Mouse (Mus musculus): ENCODE data around the gene Kif19a. TPM values are rescaled to one million over a fixed set of nuclear protein-coding genes. Genes with fewer than 3 reads are reported as not detected.

Gene Kif19a
- polyA plus RNA-seq, 1 experiment from 2014 or later, result 0.29 TPM

DNA sequence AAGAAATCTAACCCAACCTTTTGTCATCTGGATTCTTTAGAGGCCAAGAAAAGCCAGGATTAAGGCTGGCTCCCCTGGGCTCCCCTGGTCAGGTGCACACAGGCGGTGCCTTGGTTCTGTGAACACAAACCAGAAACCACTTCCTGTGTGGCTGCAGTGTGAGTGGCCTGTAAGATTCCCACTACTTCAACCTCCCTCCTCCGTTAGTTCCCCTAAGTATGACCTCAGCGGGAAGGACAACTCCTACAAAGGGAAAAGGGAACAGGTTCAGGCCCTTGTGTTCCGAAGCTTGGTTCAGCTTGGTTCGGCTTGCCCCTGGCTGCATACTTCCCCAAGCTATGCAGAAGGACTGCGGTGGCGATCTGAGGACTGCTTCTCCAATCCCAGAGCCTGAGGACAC is 53.0 kb downstream of the Kif19a start:
- Histone ChIP-seq H3K4me2 (no peak overlapping the region), H3K9ac (no peak overlapping the region), H3K9me3 (ENCODE audit: low read depth, low read length) (no peaks in the 10 kb centered on the region), H3K36me3 (ENCODE audit: insufficient read depth) (no peaks in the 10 kb centered on the region), H3K27ac (ENCODE audit: low read depth) (no peak overlapping the region), H3K27me3 (ENCODE audit: insufficient read depth, low read length) (no peaks in the 10 kb centered on the region), H3K4me3 (ENCODE audit: low read depth, low read length) (no peak overlapping the region), H3K4me1 (ENCODE audit: insufficient read depth) (peaks cover 3% of the 10 kb centered on the region)
- DNase-seq (no peak), ATAC-seq (ENCODE audit: insufficient read depth) (no peak)
- 92% methylated on average over 7 of the region's 7 CpGs for WGBS
- no peak for TF ChIP-seq CTCF (IDR thresholded peaks at IDR 0.05; ENCODE audit: low read depth)

DNA sequence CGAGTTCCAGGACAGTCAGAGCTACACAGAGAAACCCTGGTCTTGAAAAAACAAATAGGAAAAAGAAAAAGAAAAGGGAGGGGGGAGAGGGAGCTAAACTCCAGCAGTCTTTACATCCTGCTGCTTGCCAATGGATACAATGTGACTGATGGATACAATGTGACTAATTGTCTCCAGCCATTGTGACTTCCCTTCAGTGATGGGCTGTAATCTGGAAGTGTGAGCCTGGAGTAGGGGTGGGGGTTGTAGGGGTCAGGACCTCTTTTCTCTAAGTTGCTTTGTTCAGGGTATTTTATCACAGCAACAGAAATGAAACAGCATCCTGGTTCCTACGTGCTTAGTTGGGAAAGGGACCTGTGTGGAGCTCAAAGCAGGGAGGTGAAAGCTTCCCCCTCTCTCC is 53.9 kb downstream of the Kif19a start:
- no peak overlapping the region for H3K4me2 ChIP-seq
- no peak overlapping the region for H3K9ac ChIP-seq
- 30% methylated on average over 2 of the region's 2 CpGs for WGBS
- no peak for TF ChIP-seq CTCF (IDR thresholded peaks at IDR 0.05; ENCODE audit: low read depth)
- peak overlapping the region; percentile 77; the same call in 1 of the 2 replicates for H3K27ac ChIP-seq (ENCODE audit: low read depth)
- ATAC-seq (ENCODE audit: insufficient read depth) (no peak), DNase-seq (no peak)
- no peaks in the 10 kb centered on the region for H3K36me3 ChIP-seq (ENCODE audit: insufficient read depth)
- H3K9me3 ChIP-seq (ENCODE audit: low read depth, low read length), result no peaks in the 10 kb centered on the region
- H3K4me3 ChIP-seq (ENCODE audit: low read depth, low read length), result no peak overlapping the region
- peaks cover 5% of the 10 kb centered on the region for H3K4me1 ChIP-seq (ENCODE audit: insufficient read depth)
- no peaks in the 10 kb centered on the region for H3K27me3 ChIP-seq (ENCODE audit: insufficient read depth, low read length)

DNA sequence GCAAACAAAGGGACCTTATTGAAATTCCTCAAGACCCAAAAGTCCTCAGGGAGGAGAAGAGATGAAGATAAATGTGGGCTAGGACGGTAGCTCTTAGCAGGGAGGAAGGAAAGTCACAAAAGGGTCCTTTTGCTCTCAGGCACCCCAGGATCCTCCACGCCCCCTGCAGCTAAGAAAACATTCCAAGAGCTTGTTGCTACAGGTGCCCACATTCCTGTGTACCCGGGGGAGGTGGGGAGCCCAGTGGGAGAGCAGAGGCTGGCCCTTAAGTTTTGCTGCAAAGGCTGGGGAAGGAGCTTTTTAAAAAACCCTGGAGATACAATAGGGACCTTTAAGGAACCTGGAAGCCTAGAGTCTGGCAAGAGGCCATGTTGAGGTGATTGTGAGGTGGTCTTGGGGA is 55.3 kb downstream of the Kif19a start:
- no peak for TF ChIP-seq CTCF (IDR thresholded peaks at IDR 0.05; ENCODE audit: low read depth)
- Histone ChIP-seq H3K4me3 (ENCODE audit: low read depth, low read length) (no peak overlapping the region), H3K4me1 (ENCODE audit: insufficient read depth) (peaks cover 5% of the 10 kb centered on the region), H3K9me3 (ENCODE audit: low read depth, low read length) (no peaks in the 10 kb centered on the region), H3K4me2 (no peak overlapping the region), H3K27ac (ENCODE audit: low read depth) (peak overlapping the region; percentile 77), H3K27me3 (ENCODE audit: insufficient read depth, low read length) (no peaks in the 10 kb centered on the region), H3K9ac (no peak overlapping the region), H3K36me3 (ENCODE audit: insufficient read depth) (no peaks in the 10 kb centered on the region)
- peak; percentile 41; the same call in 1 of the 2 replicates for ATAC-seq (ENCODE audit: insufficient read depth)
- DNase-seq, result peak; percentile 62
- 41% methylated on average over 3 of the region's 3 CpGs for WGBS

DNA sequence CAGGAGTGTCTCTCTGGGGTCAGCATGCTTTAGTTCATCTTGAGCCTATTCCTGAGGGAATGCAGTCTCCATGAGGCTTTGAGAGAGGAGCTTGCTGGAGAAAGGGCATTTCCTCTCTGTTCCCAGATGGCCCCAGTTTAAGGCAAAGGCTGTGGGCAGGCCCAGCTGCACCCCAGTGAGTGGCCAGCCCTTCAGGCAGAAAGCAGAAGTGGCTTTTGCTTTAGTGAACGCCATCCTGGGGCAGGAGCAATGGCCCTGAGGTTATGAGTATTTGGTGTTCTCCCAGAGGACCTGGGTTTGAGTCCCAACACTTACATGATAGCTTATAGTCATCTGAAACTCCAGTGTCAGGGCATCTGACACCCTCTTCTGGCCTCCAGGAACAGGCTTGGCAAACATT is 56.1 kb downstream of the Kif19a start:
- H3K9ac ChIP-seq, result no peak overlapping the region
- H3K4me1 ChIP-seq (ENCODE audit: insufficient read depth), result peaks cover 5% of the 10 kb centered on the region
- no peak for ATAC-seq (ENCODE audit: insufficient read depth)
- 56% methylated on average over 1 of the region's 1 CpGs for WGBS
- H3K4me3 ChIP-seq (ENCODE audit: low read depth, low read length), result no peak overlapping the region
- no peaks in the 10 kb centered on the region for H3K27me3 ChIP-seq (ENCODE audit: insufficient read depth, low read length)
- no peaks in the 10 kb centered on the region for H3K36me3 ChIP-seq (ENCODE audit: insufficient read depth)
- H3K4me2 ChIP-seq, result no peak overlapping the region
- DNase-seq, result no peak
- H3K9me3 ChIP-seq (ENCODE audit: low read depth, low read length), result no peaks in the 10 kb centered on the region
- peak overlapping the region; percentile 55; the same call in 1 of the 2 replicates for H3K27ac ChIP-seq (ENCODE audit: low read depth)
- no peak for TF ChIP-seq CTCF (IDR thresholded peaks at IDR 0.05; ENCODE audit: low read depth)

DNA sequence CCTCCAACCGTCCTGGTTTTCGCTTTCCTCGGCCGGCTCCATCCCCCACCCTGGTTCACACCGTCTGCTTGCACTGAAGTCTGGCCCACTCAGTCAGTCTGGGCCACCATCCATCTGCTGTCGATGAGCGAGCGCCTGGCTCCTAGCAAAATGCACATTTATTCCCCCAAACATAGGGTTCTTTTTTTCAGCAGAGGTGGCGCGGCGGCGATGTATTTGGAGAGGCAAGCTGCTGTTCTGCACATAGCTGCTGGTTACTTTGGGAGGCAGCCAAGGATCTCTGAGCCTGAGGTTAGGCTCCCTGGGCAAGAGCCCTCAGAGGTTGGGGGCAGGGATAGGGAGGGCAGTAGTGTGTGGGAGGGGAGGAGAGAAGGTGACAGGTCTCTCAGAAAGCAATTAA is 57.5 kb downstream of the Kif19a start:
- Histone ChIP-seq H3K9ac (no peak overlapping the region), H3K36me3 (ENCODE audit: insufficient read depth) (no peaks in the 10 kb centered on the region), H3K4me1 (ENCODE audit: insufficient read depth) (peaks cover 9% of the 10 kb centered on the region), H3K9me3 (ENCODE audit: low read depth, low read length) (no peaks in the 10 kb centered on the region), H3K4me3 (ENCODE audit: low read depth, low read length) (no peak overlapping the region), H3K4me2 (peak overlapping the region; percentile 36), H3K27ac (ENCODE audit: low read depth) (peak overlapping the region; percentile 68), H3K27me3 (ENCODE audit: insufficient read depth, low read length) (no peaks in the 10 kb centered on the region)
- DNase-seq, result peak; percentile 87
- no peak for TF ChIP-seq CTCF (IDR thresholded peaks at IDR 0.05; ENCODE audit: low read depth)
- 37% methylated on average over 12 of the region's 12 CpGs for WGBS
- ATAC-seq (ENCODE audit: insufficient read depth), result peak; percentile 80

DNA sequence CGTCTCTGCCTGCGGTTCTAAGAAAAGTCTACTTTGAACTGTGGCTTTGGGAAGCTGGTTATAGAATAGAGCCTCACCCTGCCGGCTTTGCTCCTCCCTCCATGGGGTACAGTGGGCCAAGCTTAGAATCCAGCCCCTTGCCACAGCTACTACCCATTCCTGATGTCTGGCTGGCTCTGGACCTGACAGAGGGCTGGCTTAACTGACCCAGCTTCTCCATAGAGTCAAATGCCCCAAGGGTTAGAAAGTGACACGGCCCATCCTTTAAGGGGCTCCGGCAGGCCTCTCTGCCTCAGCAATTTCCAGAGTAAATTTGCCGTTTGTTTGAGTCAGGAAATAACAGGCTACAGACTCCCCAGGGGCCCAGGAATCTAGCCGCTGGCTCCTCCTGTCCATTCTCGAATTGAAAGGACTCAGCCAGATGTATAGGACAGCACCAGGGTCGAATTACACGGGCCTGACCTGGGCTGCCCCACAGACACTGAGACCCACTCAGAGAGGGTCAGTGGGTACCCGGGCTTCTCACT is 58.1 kb downstream of the Kif19a start:
- 4% methylated on average over 11 of the region's 11 CpGs for WGBS
- Histone ChIP-seq H3K4me1 (ENCODE audit: insufficient read depth) (peaks cover 9% of the 10 kb centered on the region), H3K9me3 (ENCODE audit: low read depth, low read length) (no peaks in the 10 kb centered on the region), H3K27ac (ENCODE audit: low read depth) (peak overlapping the region; percentile 68), H3K9ac (no peak overlapping the region), H3K36me3 (ENCODE audit: insufficient read depth) (no peaks in the 10 kb centered on the region), H3K4me3 (ENCODE audit: low read depth, low read length) (no peak overlapping the region), H3K4me2 (peak overlapping the region; percentile 36; the same call in 1 of the 2 replicates), H3K27me3 (ENCODE audit: insufficient read depth, low read length) (no peaks in the 10 kb centered on the region)
- peak; percentile 32 for DNase-seq
- TF ChIP-seq CTCF (IDR thresholded peaks at IDR 0.05; ENCODE audit: low read depth), result no peak
- peak; percentile 43 for ATAC-seq (ENCODE audit: insufficient read depth)

DNA sequence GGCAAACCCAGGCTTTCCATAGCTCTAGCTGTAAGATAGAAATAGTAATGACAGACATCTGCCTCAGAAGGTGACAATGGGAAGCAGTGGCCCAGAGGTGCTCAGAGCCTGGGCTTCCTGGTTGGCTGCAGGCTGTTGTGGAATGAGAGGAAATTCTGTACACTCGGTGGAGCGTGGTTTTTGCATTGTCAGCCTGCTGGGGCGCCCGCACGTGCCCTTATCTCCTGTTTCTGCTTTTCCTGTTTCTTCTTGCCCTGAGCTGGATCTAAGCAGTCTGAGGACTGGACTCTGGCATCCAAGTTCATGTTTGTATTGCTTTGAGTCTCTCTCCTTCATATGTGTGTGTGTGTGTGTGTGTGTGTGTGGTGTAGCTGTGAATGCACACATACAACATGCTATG is 61.5 kb downstream of the Kif19a start:
- no peak for TF ChIP-seq CTCF (IDR thresholded peaks at IDR 0.05; ENCODE audit: low read depth)
- WGBS, result 25% methylated on average over 5 of the region's 5 CpGs
- no peak overlapping the region for H3K4me2 ChIP-seq
- peak; percentile 42 for DNase-seq
- H3K9ac ChIP-seq, result no peak overlapping the region
- H3K4me1 ChIP-seq (ENCODE audit: insufficient read depth), result peaks cover 24% of the 10 kb centered on the region
- no peak for ATAC-seq (ENCODE audit: insufficient read depth)
- H3K9me3 ChIP-seq (ENCODE audit: low read depth, low read length), result no peaks in the 10 kb centered on the region
- H3K4me3 ChIP-seq (ENCODE audit: low read depth, low read length), result no peak overlapping the region
- peak overlapping the region; percentile 42; the same call in 1 of the 2 replicates for H3K27ac ChIP-seq (ENCODE audit: low read depth)
- H3K36me3 ChIP-seq (ENCODE audit: insufficient read depth), result no peaks in the 10 kb centered on the region
- H3K27me3 ChIP-seq (ENCODE audit: insufficient read depth, low read length), result no peaks in the 10 kb centered on the region
